Mouse (Mus musculus) midbrain, embryonic 12.5 days (tissue): ENCODE measurements at regions not wholly inside any gene's neighbourhood (a gene's known extent, or its start where the extent isn't known, plus 50 kb on each side); places are given as distances from the start of the nearest gene placed in this dataset.

Experiments
- ATAC-seq: fragments of 200-750 bp; cut with Nextera tagmentation; 2 replicates; pipeline ENCODE4 v1.8.0; 2017; ENCODE audit warnings: low read depth, moderate TSS enrichment, moderate library complexity; ENCODE audit not compliant: low FRiP score
- H3K27ac ChIP-seq: fragments of 300-500 bp; sonication (generic); replicated peaks from 2 replicates; pipeline ENCODE4 v1.5.1; 2016; ENCODE audit warnings: mild to moderate bottlenecking
- H3K27me3 ChIP-seq: fragments of 300-500 bp; sonication (generic); 2 replicates; pipeline ENCODE4 v1.6.1; 2016; ENCODE audit warnings: mild to moderate bottlenecking
- H3K36me3 ChIP-seq: fragments of 300-500 bp; sonication (generic); 2 replicates; pipeline ENCODE4 v1.6.1; 2016
- H3K4me1 ChIP-seq: fragments of 300-500 bp; sonication (generic); 2 replicates; pipeline ENCODE4 v1.6.1; 2016
- H3K4me2 ChIP-seq: fragments of 300-500 bp; sonication (generic); replicated peaks from 2 replicates; pipeline ENCODE4 v1.6.1; 2016; ENCODE audit warnings: mild to moderate bottlenecking, moderate library complexity
- H3K4me3 ChIP-seq: fragments of 300-500 bp; sonication (generic); 2 replicates; pipeline ENCODE4 v1.5.1; 2016; ENCODE audit warnings: mild to moderate bottlenecking
- H3K9ac ChIP-seq: fragments of 300-500 bp; sonication (generic); replicated peaks from 2 replicates; pipeline ENCODE4 v1.6.1; 2016; ENCODE audit warnings: mild to moderate bottlenecking, moderate library complexity
- H3K9me3 ChIP-seq: fragments of 300-500 bp; sonication (generic); 2 replicates; pipeline ENCODE4 v1.6.1; 2016; ENCODE audit warnings: mild to moderate bottlenecking
- WGBS: fragments of 180-500 bp; shearing (Covaris S2); methylation state at CpG from one replicate; pipeline ENCODE4 v1.1.7; 2016; 5-methylcytosine and 5-hydroxymethylcytosine counted together

DNA sequence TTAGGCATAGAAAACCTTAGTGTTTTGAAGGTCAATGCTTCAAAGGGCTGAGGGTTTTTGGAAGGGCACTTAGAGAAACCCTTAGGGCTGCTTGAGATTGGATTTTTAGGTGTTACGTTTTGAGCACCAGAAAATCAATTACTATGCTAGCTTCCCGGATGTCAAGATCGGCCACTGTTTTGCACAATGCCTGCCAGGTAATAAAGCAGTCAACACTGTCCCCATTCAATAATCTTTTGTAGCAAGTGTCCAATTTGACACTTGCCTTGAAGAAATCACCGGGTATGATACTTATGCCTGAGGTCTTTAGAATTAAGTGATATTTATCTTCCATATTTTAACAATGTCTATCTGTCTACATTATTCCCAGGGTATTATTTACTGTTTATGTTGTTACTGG is 403.0 kb upstream of the Sel1l start:
- WGBS: 35% methylated on average over 4 of the region's 4 CpGs
- Histone ChIP-seq H3K27ac (no peak overlapping the region), H3K9me3 (no peaks in the 10 kb centered on the region), H3K27me3 (no peaks in the 10 kb centered on the region), H3K9ac (no peak overlapping the region), H3K4me1 (peaks cover 4% of the 10 kb centered on the region), H3K4me3 (no peak overlapping the region), H3K36me3 (no peaks in the 10 kb centered on the region), H3K4me2 (no peak overlapping the region)
- ATAC-seq: peak; percentile 7; the same call in 1 of the 2 replicates

GRCm38 (mm10) chr12:92246790-92247451 is 398.0 kb upstream of the Sel1l start:
- WGBS: 25% methylated on average over 6 of the region's 6 CpGs

GRCm38 (mm10) chr12:92239956-92240699 is 391.2 kb upstream of the Sel1l start:
- peak; percentile 62; the same call in 1 of the 2 replicates for ATAC-seq

More at GRCm38 (mm10) chr12:92246790-92247451, 398.0 kb upstream of the Sel1l start:
- Histone ChIP-seq H3K27ac (peak overlapping the region; percentile 21; the same call in 1 of the 2 replicates), H3K4me2 (no peak overlapping the region), H3K9ac (no peak overlapping the region), H3K27me3 (no peaks in the 10 kb centered on the region), H3K4me3 (no peak overlapping the region), H3K4me1 (peaks cover 8% of the 10 kb centered on the region), H3K36me3 (no peaks in the 10 kb centered on the region), H3K9me3 (no peaks in the 10 kb centered on the region)
- peak; percentile 91 for ATAC-seq

DNA sequence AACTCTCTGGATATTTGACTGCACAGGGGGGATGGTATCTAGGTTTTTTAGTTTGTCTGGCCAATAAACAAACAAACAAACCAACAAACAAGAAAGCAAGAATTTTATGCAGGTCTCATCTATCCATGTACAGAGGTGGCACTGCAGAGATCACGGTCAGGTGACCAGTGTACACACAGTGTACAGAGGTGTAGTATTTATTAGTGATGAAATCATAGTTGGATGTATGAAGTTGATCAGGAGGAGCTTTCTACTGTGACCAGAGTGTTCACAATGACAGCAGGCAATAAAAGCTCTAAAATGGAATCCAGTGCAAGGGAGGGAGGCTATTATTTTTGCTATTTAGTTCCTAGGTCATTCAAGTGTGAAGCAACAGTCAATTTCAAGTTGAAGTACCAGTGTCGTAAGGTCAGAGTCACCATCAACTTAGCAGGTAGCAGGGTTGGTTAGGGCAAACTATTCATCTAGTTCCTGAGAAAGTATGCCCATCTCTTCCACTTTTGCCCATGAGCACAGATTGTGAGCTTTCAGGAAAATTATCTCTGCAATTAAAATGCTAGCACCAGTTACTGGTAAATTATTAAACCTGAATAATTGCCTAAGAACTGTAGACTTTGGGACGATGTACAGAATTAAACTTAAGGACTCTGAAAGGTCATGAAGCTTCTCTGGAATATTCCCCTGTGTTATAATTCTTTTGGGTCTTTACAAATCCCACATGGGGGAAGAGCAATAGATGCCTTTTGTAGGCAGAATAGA is 384.9 kb upstream of the Sel1l start:
- H3K27ac ChIP-seq: no peak overlapping the region
- no peak overlapping the region for H3K4me3 ChIP-seq
- 83% methylated on average over 3 of the region's 3 CpGs for WGBS
- no peak overlapping the region for H3K9ac ChIP-seq
- H3K4me1 ChIP-seq: no peaks in the 10 kb centered on the region
- no peak overlapping the region for H3K4me2 ChIP-seq
- no peaks in the 10 kb centered on the region for H3K27me3 ChIP-seq
- no peaks in the 10 kb centered on the region for H3K9me3 ChIP-seq
- ATAC-seq: no peak
- no peaks in the 10 kb centered on the region for H3K36me3 ChIP-seq

More at GRCm38 (mm10) chr12:92239956-92240699, 391.2 kb upstream of the Sel1l start:
- Histone ChIP-seq H3K4me1 (no peaks in the 10 kb centered on the region), H3K27me3 (no peaks in the 10 kb centered on the region), H3K4me2 (no peak overlapping the region), H3K36me3 (no peaks in the 10 kb centered on the region), H3K9ac (no peak overlapping the region), H3K27ac (no peak overlapping the region), H3K4me3 (no peak overlapping the region), H3K9me3 (no peaks in the 10 kb centered on the region)
- 80% methylated on average over 5 of the region's 5 CpGs for WGBS

DNA sequence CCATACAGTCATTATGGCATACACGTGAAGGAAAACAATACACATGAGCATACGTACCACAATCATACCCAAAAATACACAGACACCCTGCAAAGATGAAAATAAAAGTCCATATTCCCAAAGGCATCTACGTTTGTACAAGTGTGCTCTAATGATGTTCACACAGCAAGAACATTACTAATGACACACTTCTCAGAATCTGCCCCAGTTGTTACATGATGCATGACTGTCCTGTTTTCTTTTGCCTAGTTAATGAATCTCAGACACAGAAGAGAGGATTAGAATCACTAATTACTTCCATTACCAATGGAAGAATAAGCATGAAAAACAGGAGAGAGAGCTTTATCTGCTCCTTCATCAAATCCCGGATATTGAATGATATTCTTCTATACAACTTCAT is 379.6 kb upstream of the Sel1l start:
- no peaks in the 10 kb centered on the region for H3K36me3 ChIP-seq
- no peak overlapping the region for H3K9ac ChIP-seq
- 77% methylated on average over 4 of the region's 4 CpGs for WGBS
- no peaks in the 10 kb centered on the region for H3K27me3 ChIP-seq
- H3K9me3 ChIP-seq: no peaks in the 10 kb centered on the region
- no peaks in the 10 kb centered on the region for H3K4me1 ChIP-seq
- H3K4me3 ChIP-seq: no peak overlapping the region
- H3K27ac ChIP-seq: no peak overlapping the region
- no peak for ATAC-seq
- no peak overlapping the region for H3K4me2 ChIP-seq

DNA sequence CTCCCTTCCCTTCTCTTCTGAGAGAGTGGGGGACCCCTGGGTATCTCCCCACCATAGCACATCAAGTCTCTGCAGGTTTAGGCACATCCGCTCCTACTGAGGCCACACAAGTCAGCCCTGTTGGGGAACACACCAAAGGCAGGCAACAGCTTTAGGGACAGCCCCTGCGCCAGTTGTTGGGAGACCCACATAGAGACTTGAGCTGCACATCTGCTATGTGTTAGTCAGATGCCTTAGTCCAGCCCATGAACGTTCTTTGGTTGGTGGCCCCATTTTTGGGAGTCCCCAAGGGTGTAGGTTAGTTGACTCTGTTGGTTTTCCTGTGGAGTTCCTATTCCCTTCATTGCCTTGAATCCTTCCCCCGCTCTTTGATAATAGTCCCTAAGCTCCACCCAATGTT is 354.4 kb upstream of the Sel1l start:
- 0 out of 2 replicates have a peak, but pooled peaks cover 3% of the 10 kb centered on the region for H3K4me1 ChIP-seq
- no peak for ATAC-seq
- WGBS: 86% methylated on average over 4 of the region's 4 CpGs
- H3K9me3 ChIP-seq: no peaks in the 10 kb centered on the region
- H3K27me3 ChIP-seq: no peaks in the 10 kb centered on the region
- H3K27ac ChIP-seq: no peak overlapping the region
- H3K36me3 ChIP-seq: no peaks in the 10 kb centered on the region
- no peak overlapping the region for H3K4me2 ChIP-seq
- H3K4me3 ChIP-seq: no peak overlapping the region
- no peak overlapping the region for H3K9ac ChIP-seq

DNA sequence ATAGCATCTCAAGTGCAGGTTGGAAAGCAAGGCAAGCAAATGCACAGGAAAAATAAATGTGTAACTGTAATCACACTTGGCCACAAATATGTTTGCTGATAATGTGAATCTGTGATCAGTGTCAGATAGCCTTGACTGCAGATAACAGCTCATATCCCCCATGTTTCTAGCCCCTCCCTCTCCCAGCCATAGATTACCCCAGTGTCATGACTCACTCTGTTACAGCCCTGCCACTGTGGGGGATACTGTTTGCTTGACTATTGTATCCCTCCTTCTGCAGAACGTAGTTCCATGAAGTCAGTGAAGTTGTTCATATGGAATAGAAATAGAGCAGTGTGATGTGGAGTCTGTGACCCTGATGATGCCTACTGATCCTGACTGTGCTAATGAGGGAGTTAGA is 351.6 kb upstream of the Sel1l start:
- Histone ChIP-seq H3K4me1 (0 out of 2 replicates have a peak, but pooled peaks cover 3% of the 10 kb centered on the region), H3K36me3 (no peaks in the 10 kb centered on the region), H3K27me3 (no peaks in the 10 kb centered on the region), H3K27ac (no peak overlapping the region), H3K4me2 (no peak overlapping the region), H3K9ac (no peak overlapping the region), H3K4me3 (no peak overlapping the region), H3K9me3 (no peaks in the 10 kb centered on the region)
- WGBS: 79% methylated on average over 1 of the region's 1 CpGs
- ATAC-seq: no peak

DNA sequence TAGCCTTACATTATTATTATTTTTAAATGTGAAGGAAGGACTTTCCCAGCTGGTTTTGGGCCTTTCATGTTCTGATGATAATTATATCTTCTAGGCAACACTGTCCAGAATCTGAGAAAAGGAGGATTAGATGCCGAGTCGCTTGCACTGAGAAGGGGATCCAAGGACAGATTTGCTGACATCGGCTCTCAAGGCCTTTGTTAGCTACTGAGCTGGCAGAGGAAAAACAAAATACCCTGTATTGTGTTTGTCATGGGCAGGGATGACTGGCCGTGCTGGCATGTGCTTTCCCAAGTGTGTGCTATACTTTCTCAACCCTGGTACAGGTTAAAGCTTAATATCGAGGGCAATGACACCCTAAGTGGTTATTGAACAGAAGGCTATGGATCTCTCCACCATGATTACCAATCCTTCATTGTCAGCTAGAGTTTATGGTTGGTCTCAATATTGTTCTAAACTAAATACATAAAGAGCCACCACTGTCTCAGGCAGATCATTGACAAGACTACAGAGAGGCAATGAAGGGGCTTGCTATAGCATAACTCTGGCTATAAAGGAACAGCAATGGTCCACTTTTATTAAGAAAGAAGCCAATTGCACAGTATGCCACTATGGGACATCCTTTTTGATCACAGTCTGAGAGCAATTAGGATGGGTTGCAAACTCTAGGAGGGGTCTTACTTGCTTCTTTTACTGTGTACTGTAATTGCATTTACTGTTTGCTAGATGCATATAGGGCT is 350.0 kb upstream of the Sel1l start:
- Histone ChIP-seq H3K4me1 (0 out of 2 replicates have a peak, but pooled peaks cover 3% of the 10 kb centered on the region), H3K27ac (no peak overlapping the region), H3K36me3 (no peaks in the 10 kb centered on the region), H3K9me3 (no peaks in the 10 kb centered on the region), H3K4me3 (no peak overlapping the region), H3K9ac (no peak overlapping the region), H3K27me3 (no peaks in the 10 kb centered on the region), H3K4me2 (no peak overlapping the region)
- 67% methylated on average over 5 of the region's 5 CpGs for WGBS
- ATAC-seq: no peak

GRCm38 (mm10) chr12:92193934-92194685 is 345.2 kb upstream of the Sel1l start:
- no peaks in the 10 kb centered on the region for H3K9me3 ChIP-seq
- ATAC-seq: no peak
- 0 out of 2 replicates have a peak, but pooled peaks cover 3% of the 10 kb centered on the region for H3K4me1 ChIP-seq
- no peaks in the 10 kb centered on the region for H3K36me3 ChIP-seq
- no peaks in the 10 kb centered on the region for H3K27me3 ChIP-seq
- H3K4me3 ChIP-seq: no peak overlapping the region
- H3K27ac ChIP-seq: no peak overlapping the region
- H3K9ac ChIP-seq: no peak overlapping the region
- WGBS: 89% methylated on average over 6 of the region's 6 CpGs
- no peak overlapping the region for H3K4me2 ChIP-seq

DNA sequence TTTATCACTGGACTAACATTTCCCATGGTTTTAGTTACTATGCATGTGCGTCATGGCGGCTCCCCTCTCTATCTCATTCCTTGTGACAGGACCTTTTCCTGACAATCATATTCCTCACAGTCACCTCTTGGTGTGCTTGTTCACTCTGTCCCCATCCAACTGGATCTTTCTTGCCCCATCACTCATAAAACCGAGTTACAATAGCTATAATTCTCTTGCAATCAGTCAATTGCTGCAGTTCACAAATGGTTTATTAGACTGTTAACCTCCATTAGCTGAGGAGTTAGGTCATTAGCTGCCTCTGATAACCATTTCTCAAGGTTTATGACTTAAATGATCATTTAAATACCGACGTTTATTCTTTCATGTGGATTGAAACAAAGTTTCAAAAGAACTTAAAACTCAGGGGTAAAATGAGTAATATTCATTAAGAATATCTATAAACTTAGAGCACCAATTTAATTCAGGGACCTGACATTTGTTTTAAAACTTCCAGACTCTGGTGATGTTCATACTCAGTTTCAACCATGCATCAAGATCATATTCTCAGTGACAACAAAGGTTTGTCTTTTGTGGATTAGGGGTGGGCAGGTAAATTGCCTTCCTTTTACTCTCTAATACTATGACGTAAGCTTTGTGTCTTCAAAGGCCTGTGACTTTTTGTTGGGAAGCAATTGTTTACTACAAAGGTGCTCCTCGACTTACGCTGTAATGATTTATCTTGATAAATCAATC is 344.4 kb upstream of the Sel1l start:
- no peak overlapping the region for H3K27ac ChIP-seq
- no peaks in the 10 kb centered on the region for H3K4me1 ChIP-seq
- no peak for ATAC-seq
- H3K4me3 ChIP-seq: no peak overlapping the region
- H3K27me3 ChIP-seq: no peaks in the 10 kb centered on the region
- no peak overlapping the region for H3K4me2 ChIP-seq
- H3K9me3 ChIP-seq: no peaks in the 10 kb centered on the region
- no peaks in the 10 kb centered on the region for H3K36me3 ChIP-seq
- no peak overlapping the region for H3K9ac ChIP-seq
- WGBS: 93% methylated on average over 8 of the region's 8 CpGs

GRCm38 (mm10) chr12:92189022-92189421 is 340.1 kb upstream of the Sel1l start:
- Histone ChIP-seq H3K36me3 (no peaks in the 10 kb centered on the region), H3K27ac (no peak overlapping the region), H3K27me3 (no peaks in the 10 kb centered on the region), H3K4me1 (no peaks in the 10 kb centered on the region), H3K9me3 (no peaks in the 10 kb centered on the region), H3K4me3 (no peak overlapping the region), H3K9ac (no peak overlapping the region), H3K4me2 (no peak overlapping the region)
- ATAC-seq: no peak
